Mouse (Mus musculus) embryonic facial prominence, embryonic 12.5 days (tissue): Measurements from ENCODE around the gene Tfpt. TPM values are rescaled to one million over a fixed set of nuclear protein-coding genes. Genes with fewer than 3 reads are reported as not detected.

Experiments
- microRNA-seq: library from miRNA; unstranded; fragments of <30 nt; microRNA quantifications from one replicate; pipeline ENCODE4, GENCODE M21; 2017
- polyA plus RNA-seq: library from polyadenylated mRNA; unstranded; fragments of >200 nt; fragmentation: Nextera tagmentation; extraction: Ambion mirVana; gene quantifications from 2 replicates; pipeline ENCODE4 v1.2.1, GENCODE M21; 2016

Tfpt gene
- polyA plus RNA-seq, 1 experiment from 2014 or later, result 38.0 TPM

Small RNA genes within 50 kb of the gene (microRNA-seq; reads per million reads assigned to microRNA genes)
- gene Gm25100 (not detected), gene Mir3572 (3.3 reads per million, percentile 15 among the genes with 10 or more reads in this experiment)

Other genes with a start within 250 kb of the Tfpt start
- gene Cacng8, start 239.2 kb downstream of the Tfpt start, polyA plus RNA-seq, result 7.3 and 7.5 TPM in 2 replicates
- 1.7 and 2.2 TPM in 2 replicates for gene Cacng6, start 205.7 kb downstream of the Tfpt start, polyA plus RNA-seq
- not detected in 2 replicates for gene Tarm1, start 127.3 kb downstream of the Tfpt start, polyA plus RNA-seq
- gene Oscar, start 13.8 kb downstream of the Tfpt start, polyA plus RNA-seq, result 0.22 and 0.23 TPM in 2 replicates
- 367 and 407 TPM in 2 replicates for gene Ndufa3, start 12.6 kb downstream of the Tfpt start, polyA plus RNA-seq
- 129 and 130 TPM in 2 replicates for gene Prpf31, start 56 bp upstream of the Tfpt start, polyA plus RNA-seq
- 65.5 and 66.1 TPM in 2 replicates for gene Cnot3, start 15.3 kb upstream of the Tfpt start, polyA plus RNA-seq
- gene Leng1, start 35.9 kb upstream of the Tfpt start, polyA plus RNA-seq, result 23.4 and 24.6 TPM in 2 replicates
- gene Tmc4, start 47.6 kb upstream of the Tfpt start, polyA plus RNA-seq, result 6.2 and 7.4 TPM in 2 replicates
- gene Tsen34, start 62.9 kb upstream of the Tfpt start, polyA plus RNA-seq, result 283 and 284 TPM in 2 replicates
- 58.3 and 60.8 TPM in 2 replicates for gene Mboat7, start 63.6 kb upstream of the Tfpt start, polyA plus RNA-seq
- 1,360 and 1,379 TPM in 2 replicates for gene Rps9, start 74.1 kb upstream of the Tfpt start, polyA plus RNA-seq
- gene Pirb, start 90.5 kb upstream of the Tfpt start, polyA plus RNA-seq, result 0.08 TPM in 1 of 2 replicates, not detected in the other
- not detected in 2 replicates for gene Gm15448, start 195.8 kb upstream of the Tfpt start, polyA plus RNA-seq
- gene Pira2, start 215.1 kb upstream of the Tfpt start, polyA plus RNA-seq, result 0.09 and 0.17 TPM in 2 replicates